Mouse (Mus musculus) neural tube, embryonic 14.5 days (tissue): ENCODE measurements around the gene Cyp4a30b. TPM values are rescaled to one million over a fixed set of nuclear protein-coding genes. Genes with fewer than 3 reads are reported as not detected.
"Not testable (repeated sequence)": the region's sequence is repeated elsewhere in the genome, so short reads cannot be mapped to it uniquely, and the experiment has no call there.

Experiments
- ATAC-seq: fragments of 200-750 bp; cut with Nextera tagmentation; 2 replicates; pipeline ENCODE4 v1.8.0; 2017; ENCODE audit warnings: low read depth, mild to moderate bottlenecking, moderate TSS enrichment, moderate library complexity
- H3K27ac ChIP-seq: fragments of 300-500 bp; sonication (generic); 2 replicates; pipeline ENCODE4 v1.5.1; 2014; ENCODE audit warnings: low read depth, mild to moderate bottlenecking, control low read depth, low read length, moderate library complexity, mixed read lengths
- H3K27me3 ChIP-seq: fragments of 300-500 bp; sonication (generic); 2 replicates; pipeline ENCODE4 v1.6.1; 2014; ENCODE audit warnings: low read length; ENCODE audit not compliant: control insufficient read depth, insufficient read depth
- H3K36me3 ChIP-seq: fragments of 300-500 bp; sonication (generic); 2 replicates; pipeline ENCODE4 v1.6.1; 2014; ENCODE audit warnings: low read length, mixed read lengths; ENCODE audit not compliant: control insufficient read depth, insufficient read depth
- H3K4me1 ChIP-seq: fragments of 300-500 bp; sonication (generic); 2 replicates; pipeline ENCODE4 v1.6.1; 2014; ENCODE audit warnings: low read length; ENCODE audit not compliant: control insufficient read depth, insufficient read depth
- H3K4me2 ChIP-seq: fragments of 300-500 bp; sonication (generic); 2 replicates; pipeline ENCODE4 v1.6.1; 2014; ENCODE audit warnings: mild to moderate bottlenecking, low read depth, low read length, control low read depth
- H3K4me3 ChIP-seq: fragments of 300-500 bp; sonication (generic); 2 replicates; pipeline ENCODE4 v1.5.1; 2014; ENCODE audit warnings: low read depth, low read length, control low read depth, mixed read lengths
- H3K9ac ChIP-seq: fragments of 300-500 bp; sonication (generic); replicated peaks from 2 replicates; pipeline ENCODE4 v1.6.1; 2014; ENCODE audit warnings: low read depth, mild to moderate bottlenecking, control low read depth, low read length, mixed read lengths
- H3K9me3 ChIP-seq: fragments of 300-500 bp; sonication (generic); 2 replicates; pipeline ENCODE4 v1.6.1; 2016; ENCODE audit warnings: low read length; ENCODE audit not compliant: control insufficient read depth
- WGBS: fragments of 180-500 bp; shearing (Covaris S2); extraction: QIAGEN DNeasy Blood & Tissue Kit; methylation state at CpG from one replicate; pipeline ENCODE4 v1.1.7; 2014; 5-methylcytosine and 5-hydroxymethylcytosine counted together
- polyA plus RNA-seq: library from polyadenylated mRNA; unstranded; fragments of >200 nt; fragmentation: Nextera tagmentation; extraction: Ambion mirVana; gene quantifications from 2 replicates; pipeline ENCODE4 v1.2.1, GENCODE M21; 2014

Cyp4a30b gene
- polyA plus RNA-seq, result not detected in 2 replicates

DNA sequence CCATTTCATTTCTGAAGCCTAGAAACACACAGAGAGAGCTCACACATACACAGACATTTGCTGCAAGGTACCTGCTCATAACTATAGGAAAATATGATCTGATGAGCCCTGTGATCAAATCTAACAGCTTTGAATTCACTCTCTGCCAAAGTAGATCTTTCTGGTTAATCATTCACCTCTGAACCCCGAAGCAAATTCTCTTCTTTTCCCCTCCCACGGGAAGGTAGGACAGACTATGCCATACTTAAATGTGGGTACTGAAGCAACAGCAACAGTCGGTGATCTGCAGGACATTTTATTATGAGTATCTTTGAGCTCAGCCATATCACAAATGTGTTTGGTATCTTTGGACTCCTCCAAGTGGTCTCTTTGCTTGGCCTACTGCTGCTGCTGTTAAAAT, at the start of gene Cyp4a30b:
Cyp4a30b (plus strand) TSS at position 301 of the 400 bp plus-strand sequence.
- H3K4me1 ChIP-seq, result no peaks in the 10 kb centered on the region
- H3K36me3 ChIP-seq, result no peaks in the 10 kb centered on the region
- H3K4me3 ChIP-seq, result no peak within 1 kb of the TSS
- WGBS, result 82% methylated on average over 3 of the region's 3 CpGs
- no peak within 1 kb of the TSS for H3K27ac ChIP-seq
- no peaks in the 10 kb centered on the region for H3K9me3 ChIP-seq
- no peak for ATAC-seq
- no peak within 1 kb of the TSS for H3K4me2 ChIP-seq
- H3K9ac ChIP-seq, result no peak within 1 kb of the TSS
- H3K27me3 ChIP-seq, result no peaks in the 10 kb centered on the region

- not testable (repeated sequence) for H3K9me3 ChIP-seq, H3K36me3 ChIP-seq, ATAC-seq, H3K4me3 ChIP-seq, H3K27me3 ChIP-seq, H3K4me2 ChIP-seq, H3K27ac ChIP-seq, H3K4me1 ChIP-seq, H3K9ac ChIP-seq
Observed at GRCm38 (mm10) chr4:115411324-115411723, 41.1 kb upstream of the Cyp4a30b start, which contains the start of gene Cyp4a12b. TSS of gene Cyp4a12b (plus strand) at chr4:115411624.

- Histone ChIP-seq H3K9ac (no peak overlapping the region), H3K36me3 (no peaks in the 10 kb centered on the region), H3K4me3 (no peak overlapping the region), H3K4me2 (no peak overlapping the region), H3K9me3 (no peaks in the 10 kb centered on the region), H3K4me1 (no peaks in the 10 kb centered on the region), H3K27ac (no peak overlapping the region), H3K27me3 (no peaks in the 10 kb centered on the region)
- 73% methylated on average over 3 of the region's 3 CpGs for WGBS
- no peak for ATAC-seq
Observed at GRCm38 (mm10) chr4:115450577-115451137, 1.7 kb upstream of the Cyp4a30b start.

- not testable (repeated sequence) for H3K4me2 ChIP-seq, H3K9me3 ChIP-seq, ATAC-seq, H3K9ac ChIP-seq, H3K36me3 ChIP-seq, H3K4me3 ChIP-seq, H3K27ac ChIP-seq, H3K4me1 ChIP-seq, H3K27me3 ChIP-seq
- WGBS, result 83% methylated on average over 3 of the region's 3 CpGs
Observed at GRCm38 (mm10) chr4:115473585-115473984, 21.2 kb downstream of the Cyp4a30b start.

DNA sequence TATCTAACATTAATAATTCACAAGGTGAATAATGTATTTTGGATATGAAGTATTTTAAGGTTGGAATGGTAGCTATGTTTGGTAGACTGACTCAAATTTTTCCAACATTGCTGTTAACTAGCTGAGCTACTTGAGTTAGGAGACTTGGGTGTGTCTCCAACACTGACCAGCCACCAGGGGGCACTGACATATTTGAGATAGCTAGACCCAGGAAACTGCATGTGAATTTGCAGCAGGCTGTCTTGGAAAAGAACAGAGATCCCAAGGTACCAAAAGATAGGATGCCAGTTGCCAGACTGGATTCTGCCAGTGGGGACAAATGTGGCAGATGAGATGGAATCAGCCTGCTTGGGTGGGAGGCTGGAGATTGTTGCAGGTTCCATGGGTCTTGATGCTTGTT, 23.6 kb downstream of the Cyp4a30b start:
- not testable (repeated sequence) for H3K4me2 ChIP-seq, H3K27ac ChIP-seq, ATAC-seq, H3K9ac ChIP-seq, H3K36me3 ChIP-seq, H3K4me3 ChIP-seq, H3K27me3 ChIP-seq, H3K4me1 ChIP-seq, H3K9me3 ChIP-seq

DNA sequence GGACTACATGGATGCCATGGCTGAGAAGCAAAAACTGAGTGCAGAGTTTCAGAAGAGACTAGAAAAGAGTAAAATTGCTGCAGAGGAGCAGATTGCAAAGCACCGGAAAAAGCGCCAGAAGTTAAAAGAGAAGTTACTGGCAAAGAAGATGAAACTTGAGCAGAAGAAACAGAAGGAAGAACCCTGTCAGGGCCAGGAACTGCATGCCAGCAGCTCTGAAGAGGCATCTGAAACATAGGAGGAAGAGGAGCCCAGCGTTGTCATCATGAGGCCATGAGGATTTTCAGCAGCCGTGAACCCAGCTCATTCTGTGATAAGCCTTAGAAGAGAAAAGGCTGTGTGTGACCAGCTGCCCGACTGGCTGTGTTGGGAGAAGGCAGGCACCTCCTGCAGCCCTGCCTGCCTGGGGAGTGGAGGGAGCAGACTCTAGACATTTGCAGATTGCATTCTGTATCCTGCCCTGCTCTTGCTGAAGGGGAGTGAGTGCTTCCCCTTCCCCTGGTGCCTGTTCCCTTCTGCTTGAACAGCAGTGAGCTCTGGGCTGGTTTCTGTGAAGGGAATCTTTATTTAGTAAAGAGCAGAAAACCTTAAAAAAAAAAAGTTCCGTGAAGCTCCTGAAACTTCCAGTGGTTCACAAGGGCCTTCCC, 28.7 kb downstream of the Cyp4a30b start:
- no peaks in the 10 kb centered on the region for H3K9me3 ChIP-seq
- H3K36me3 ChIP-seq, result no peaks in the 10 kb centered on the region
- no peaks in the 10 kb centered on the region for H3K4me1 ChIP-seq
- ATAC-seq, result no peak
- no peaks in the 10 kb centered on the region for H3K27me3 ChIP-seq
- no peak overlapping the region for H3K4me2 ChIP-seq
- H3K27ac ChIP-seq, result no peak overlapping the region
- 86% methylated on average over 6 of the region's 6 CpGs for WGBS
- H3K9ac ChIP-seq, result no peak overlapping the region
- H3K4me3 ChIP-seq, result no peak overlapping the region

GRCm38 (mm10) chr4:115496001-115496400, 43.6 kb downstream of the Cyp4a30b start, which contains the start of gene Cyp4a14:
TSS of gene Cyp4a14 (minus strand) at chr4:115496142.
- H3K4me2 ChIP-seq, result no peak within 1 kb of the TSS
- no peaks in the 10 kb centered on the region for H3K4me1 ChIP-seq
- no peak within 1 kb of the TSS for H3K4me3 ChIP-seq
- no peaks in the 10 kb centered on the region for H3K36me3 ChIP-seq
- no peaks in the 10 kb centered on the region for H3K27me3 ChIP-seq
- no peak for ATAC-seq
- H3K27ac ChIP-seq, result no peak within 1 kb of the TSS
- WGBS, result 81% methylated on average over 1 of the region's 1 CpGs
- H3K9ac ChIP-seq, result no peak within 1 kb of the TSS
- H3K9me3 ChIP-seq, result no peaks in the 10 kb centered on the region

GRCm38 (mm10) chr4:115497466-115497865, 45.1 kb downstream of the Cyp4a30b start:
- ATAC-seq, result no peak
- Histone ChIP-seq H3K27ac (no peak overlapping the region), H3K4me2 (no peak overlapping the region), H3K4me1 (no peaks in the 10 kb centered on the region), H3K36me3 (no peaks in the 10 kb centered on the region), H3K4me3 (no peak overlapping the region), H3K9me3 (no peaks in the 10 kb centered on the region), H3K27me3 (no peaks in the 10 kb centered on the region), H3K9ac (no peak overlapping the region)
- WGBS, result 90% methylated on average over 3 of the region's 3 CpGs

DNA sequence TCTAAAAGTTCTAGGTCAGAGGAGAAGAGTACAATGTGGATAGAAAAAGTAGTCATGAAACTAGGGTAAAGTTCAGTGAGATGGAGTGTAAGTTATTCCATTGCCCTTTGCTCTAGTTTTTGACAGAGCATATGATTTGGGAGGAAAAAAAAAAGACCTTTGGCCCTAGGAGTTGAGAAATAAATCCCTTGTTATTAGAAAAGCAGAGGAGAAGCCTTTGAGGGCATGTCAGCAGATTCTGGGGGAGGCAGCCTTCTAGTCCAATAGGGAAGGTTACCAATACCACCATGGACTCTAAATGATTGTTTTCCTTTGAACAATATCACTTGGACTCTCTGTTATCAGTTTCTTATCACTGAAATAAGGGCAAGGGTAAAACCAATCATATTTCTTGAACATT, 61.6 kb downstream of the Cyp4a30b start:
- not testable (repeated sequence) for H3K4me2 ChIP-seq, H3K27ac ChIP-seq, H3K9ac ChIP-seq, H3K4me1 ChIP-seq, ATAC-seq, H3K27me3 ChIP-seq, H3K36me3 ChIP-seq, H3K4me3 ChIP-seq, H3K9me3 ChIP-seq
